Mouse (Mus musculus) kidney, adult 2 months (tissue): ENCODE measurements around the gene Mpg. TPM values are rescaled to one million over a fixed set of nuclear protein-coding genes. Genes with fewer than 3 reads are reported as not detected.
A peak's percentile ranks its signal among the peaks of the same experiment; 100 is the strongest.

Experiments used
- DNase-seq: peaks from one replicate; pipeline ENCODE4 v3.0.0; 2021
- H3K27ac ChIP-seq: fragments of 200-500 bp; 2 replicates; pipeline ENCODE4 v1.5.1; 2012; ENCODE audit warnings: low read depth, low read length, control low read depth, inconsistent platforms; ENCODE audit not compliant: insufficient read depth
- H3K27me3 ChIP-seq: fragments of 200-500 bp; replicated peaks from 2 replicates; pipeline ENCODE4 v1.6.1; 2012; ENCODE audit warnings: mild to moderate bottlenecking, moderate library complexity, low read length, inconsistent platforms; ENCODE audit not compliant: control insufficient read depth, insufficient read depth
- H3K36me3 ChIP-seq: fragments of 200-500 bp; 2 replicates; pipeline ENCODE4 v1.6.1; 2012; ENCODE audit warnings: mild to moderate bottlenecking, moderate library complexity, low read length, inconsistent platforms; ENCODE audit not compliant: control insufficient read depth, insufficient read depth
- H3K4me1 ChIP-seq: fragments of 200-500 bp; 2 replicates; pipeline ENCODE4 v1.6.1; 2011; ENCODE audit warnings: low read length; ENCODE audit not compliant: control insufficient read depth, insufficient read depth
- H3K4me3 ChIP-seq: fragments of 200-500 bp; 2 replicates; pipeline ENCODE4 v1.5.1; 2011; ENCODE audit warnings: mild to moderate bottlenecking, low read depth, low read length, control low read depth; ENCODE audit not compliant: insufficient read depth
- CTCF ChIP-seq: fragments of 200-500 bp; conservative IDR thresholded peaks from 2 replicates; pipeline ENCODE4 v1.5.1; 2011; ENCODE audit warnings: low read depth, mild to moderate bottlenecking, control low read depth, low read length, moderate library complexity, mixed read lengths; ENCODE audit not compliant: insufficient read depth, insufficient read length
- POLR2A ChIP-seq: fragments of 200-500 bp; IDR thresholded peaks from one replicate; pipeline ENCODE4 v1.6.1; 2011; ENCODE audit warnings: low read depth, low read length, control low read depth
- WGBS: fragments of 180-500 bp; shearing (Covaris S2); methylation state at CpG from one replicate; pipeline ENCODE4 v1.1.7; 2018; 5-methylcytosine and 5-hydroxymethylcytosine counted together
- polyA plus RNA-seq: library from polyadenylated mRNA; depleted of rRNA; stranded (reverse); fragments of >200 nt; gene quantifications from 2 replicates; pipeline ENCODE4 v1.2.3, GENCODE M21; 2012

Gene Mpg
- polyA plus RNA-seq, 1 experiment: 12.5 TPM

DNA sequence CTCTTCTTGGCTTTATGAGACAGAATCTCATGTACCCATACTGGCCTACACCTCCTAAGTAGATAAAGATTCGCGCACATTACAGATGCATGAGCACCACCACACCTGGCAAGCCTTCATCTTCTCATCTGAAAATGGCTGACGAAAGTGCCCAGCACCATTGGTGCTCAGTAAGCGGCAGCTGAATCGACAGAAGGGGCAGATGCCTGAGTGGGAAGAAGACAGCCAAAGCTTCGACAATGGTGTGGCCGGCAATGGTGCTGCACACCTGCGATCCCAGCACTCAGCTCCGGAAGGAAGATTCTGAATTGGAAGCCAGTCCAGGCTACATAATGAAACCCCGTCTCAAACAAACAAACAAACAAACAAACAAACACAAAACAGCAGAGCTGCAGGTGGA, 7.0 kb upstream of the Mpg start:
- Histone ChIP-seq H3K36me3 (no peaks in the 10 kb centered on the region), H3K4me3 (no peak overlapping the region), H3K27me3 (no peaks in the 10 kb centered on the region), H3K4me1 (peaks cover 14% of the 10 kb centered on the region), H3K27ac (no peak overlapping the region)
- 88% methylated on average over 10 of the region's 10 CpGs for WGBS
- TF ChIP-seq CTCF (no peak), POLR2A (no peak)
- DNase-seq: no peak

DNA sequence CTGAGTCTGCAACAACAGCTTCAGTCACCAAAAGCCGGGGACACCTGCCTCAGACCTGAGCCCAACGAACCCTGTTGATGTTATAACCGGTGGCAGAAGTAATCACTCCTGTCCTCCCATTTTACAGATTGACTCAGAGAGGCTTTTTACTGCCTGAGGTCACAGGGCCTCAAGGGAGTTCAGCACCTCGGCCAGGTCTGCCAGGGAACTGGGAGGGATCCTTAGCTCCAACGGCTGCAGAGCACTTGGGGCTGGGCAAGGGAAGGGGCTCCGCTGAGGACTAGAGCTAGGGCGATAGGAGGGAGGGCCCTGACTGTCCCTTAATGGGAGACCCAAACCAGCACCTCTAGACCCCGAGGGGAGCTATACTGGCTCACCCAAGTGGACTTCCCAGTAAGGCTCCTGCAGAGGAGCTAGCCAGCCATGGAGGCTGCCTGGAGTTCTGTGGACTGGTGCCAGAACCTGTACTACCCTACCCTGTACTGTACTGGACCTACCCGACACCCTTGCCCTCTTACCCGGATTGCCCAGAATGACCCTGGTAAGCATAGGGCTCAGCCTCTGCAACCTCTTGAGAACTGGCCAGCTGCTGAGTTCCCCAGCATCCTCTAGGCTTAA, 5.6 kb upstream of the Mpg start:
- no peak overlapping the region for H3K27ac ChIP-seq
- no peaks in the 10 kb centered on the region for H3K36me3 ChIP-seq
- peak; percentile 35 for DNase-seq
- H3K4me3 ChIP-seq: peak overlapping the region; percentile 60
- H3K27me3 ChIP-seq: no peaks in the 10 kb centered on the region
- peaks cover 28% of the 10 kb centered on the region for H3K4me1 ChIP-seq
- no peak for TF ChIP-seq POLR2A
- TF ChIP-seq CTCF: no peak
- 36% methylated on average over 10 of the region's 10 CpGs for WGBS

- TF ChIP-seq CTCF (no peak), POLR2A (peak; percentile 26)
- Histone ChIP-seq H3K4me3 (peak overlapping the region; percentile 60), H3K27ac (peak overlapping the region; percentile 74), H3K4me1 (peaks cover 33% of the 10 kb centered on the region), H3K27me3 (no peaks in the 10 kb centered on the region), H3K36me3 (no peaks in the 10 kb centered on the region)
- 1% methylated on average over 46 of the region's 46 CpGs for WGBS
- DNase-seq: peak; percentile 92
Measured at GRCm38 (mm10) chr11:32221225-32221950, 4.9 kb upstream of the Mpg start.

GRCm38 (mm10) chr11:32221951-32222409, 4.3 kb upstream of the Mpg start, which contains the start of gene Rhbdf1:
Gene Rhbdf1, minus strand, starts transcription at chr11:32222300.
- TF ChIP-seq CTCF: no peak
- TF ChIP-seq POLR2A: no peak
- H3K36me3 ChIP-seq: no peaks in the 10 kb centered on the region
- H3K4me3 ChIP-seq: peak within 1 kb of the TSS; percentile 60
- peaks cover 34% of the 10 kb centered on the region for H3K4me1 ChIP-seq
- no peaks in the 10 kb centered on the region for H3K27me3 ChIP-seq
- DNase-seq: peak; percentile 78
- WGBS: under 1% methylated on average over 71 of the region's 72 CpGs
- peak within 1 kb of the TSS; percentile 74 for H3K27ac ChIP-seq

DNA sequence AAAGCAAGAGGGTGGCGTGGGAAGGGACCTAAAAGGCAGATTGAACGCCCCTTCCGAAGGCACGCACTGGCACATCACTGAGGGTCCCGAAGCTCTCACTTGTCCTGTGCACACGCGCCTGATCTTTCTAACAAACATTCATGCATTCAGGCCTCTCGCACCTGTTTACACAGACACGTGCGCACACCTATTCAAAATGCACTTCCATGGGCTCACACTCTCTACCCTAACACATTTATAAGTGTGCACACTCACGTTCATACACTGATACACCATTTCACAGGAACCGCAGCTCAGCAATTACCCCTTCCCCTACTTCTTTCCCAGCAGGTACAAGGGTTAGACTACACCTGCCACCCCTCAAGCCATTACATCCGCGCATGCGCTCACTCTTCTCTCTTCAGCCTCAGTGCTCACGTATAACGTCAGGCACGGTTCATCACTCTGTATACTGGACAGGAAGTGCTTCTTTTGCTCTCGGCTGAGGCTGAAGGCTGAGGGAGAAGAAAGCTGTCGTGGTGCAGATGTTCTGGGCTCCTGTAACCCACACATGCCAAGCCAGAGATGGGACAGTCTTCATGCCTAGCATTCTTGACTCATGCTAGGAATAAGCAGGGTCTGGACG, 3.6 kb upstream of the Mpg start:
- TF ChIP-seq CTCF: no peak
- TF ChIP-seq POLR2A: no peak
- peaks cover 37% of the 10 kb centered on the region for H3K4me1 ChIP-seq
- peak; percentile 66 for DNase-seq
- no peaks in the 10 kb centered on the region for H3K27me3 ChIP-seq
- H3K4me3 ChIP-seq: peak overlapping the region; percentile 60
- peak overlapping the region; percentile 59 for H3K27ac ChIP-seq
- 17% methylated on average over 21 of the region's 21 CpGs for WGBS
- no peaks in the 10 kb centered on the region for H3K36me3 ChIP-seq

GRCm38 (mm10) chr11:32223297-32223967, 2.9 kb upstream of the Mpg start:
- no peak overlapping the region for H3K27ac ChIP-seq
- WGBS: 77% methylated on average over 4 of the region's 4 CpGs

More at GRCm38 (mm10) chr11:32223297-32223967, 2.9 kb upstream of the Mpg start:
- no peak for DNase-seq
- peaks cover 37% of the 10 kb centered on the region for H3K4me1 ChIP-seq
- TF ChIP-seq CTCF (no peak), POLR2A (no peak)
- H3K36me3 ChIP-seq: no peaks in the 10 kb centered on the region
- no peak overlapping the region for H3K4me3 ChIP-seq
- H3K27me3 ChIP-seq: no peaks in the 10 kb centered on the region
